Comparison of ENCODE assay signal across 8 mouse cellular contexts in the genomic region with DNA sequence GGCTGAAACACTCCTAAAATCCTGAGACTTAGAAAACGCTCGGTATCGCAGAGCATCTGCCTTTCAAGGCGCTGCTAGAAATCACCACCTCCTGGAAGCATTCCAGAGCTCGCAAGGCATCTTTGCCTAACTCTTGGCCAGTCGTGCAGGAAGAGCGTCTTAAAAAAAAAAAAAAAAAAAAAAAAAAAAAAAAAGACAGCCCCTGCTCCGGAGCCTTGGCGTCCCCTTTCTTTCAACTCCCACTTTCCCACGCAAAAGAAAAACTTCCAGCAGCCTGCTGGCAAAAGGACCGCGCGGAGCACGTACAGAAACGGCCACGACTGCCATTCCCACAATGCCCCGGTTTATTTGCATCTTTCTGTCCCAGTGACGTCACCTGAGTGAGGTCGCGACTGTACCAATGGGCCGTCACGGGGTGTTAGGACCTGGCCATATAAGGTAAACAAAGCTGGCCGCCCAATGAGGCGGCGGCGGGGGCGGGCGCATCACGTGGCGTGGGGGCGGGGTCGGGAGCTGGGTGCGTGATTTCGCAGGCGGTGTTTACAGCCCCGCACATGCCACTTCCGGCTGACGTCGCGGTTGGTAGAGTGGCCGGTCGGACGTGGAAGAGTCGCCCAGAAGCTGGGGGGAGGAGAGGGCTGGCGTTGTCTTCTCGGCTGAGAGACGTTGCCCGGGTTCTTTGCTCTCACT. TPM values are rescaled to one million over a fixed set of nuclear protein-coding genes. Genes with fewer than 3 reads are reported as not detected.
DNase-seq lines count a peak whose midpoint lies in the region; ATAC-seq lines count a peak whose summit lies in the region.

A gene (minus strand): TSS at position 180 of the 690 bp plus-strand sequence.

- peaks cover 39% of the 10 kb centered on the region for H3K4me1 ChIP-seq in lung, embryonic 16.5 days (replicated peaks; ENCODE audit: control insufficient read depth, insufficient read depth, low read length)

- 0% methylated on average over 48 of the region's 48 CpGs for whole genome bisulfite sequencing in lung, embryonic 16.5 days

- peak; percentile 95 for DNase-seq in MEL-GATA-1-ER (ENCODE audit: extremely low read depth, low read depth)
- DNase-seq in cerebellum, adult 8-10 months: peak; percentile 97
- DNase-seq in forelimb bud, embryonic 11.5 days (ENCODE audit: low read depth, low spot score): peak; percentile 99
- DNase-seq in layer of hippocampus, adult 9-10 months (ENCODE audit: low spot score): peak; percentile 99
- DNase-seq in ovary, postnatal 10 days (ENCODE audit: low spot score): peak; percentile 90
- peak; percentile 97 for DNase-seq in thymus, postnatal 10 days (ENCODE audit: low spot score in 2 of 2)

- peak within 1 kb of the TSS; percentile 100 for H3K27ac ChIP-seq in lung, embryonic 16.5 days (ENCODE audit: low read length)

- no peaks in the 10 kb centered on the region for H3K9me3 ChIP-seq in lung, embryonic 16.5 days (ENCODE audit: control insufficient read depth, low read length)

- no peaks in the 10 kb centered on the region; the same call in 1 of the 2 replicates for H3K36me3 ChIP-seq in lung, embryonic 16.5 days (ENCODE audit: control insufficient read depth, insufficient read depth, low read length)

- peak within 1 kb of the TSS; percentile 93 for H3K4me2 ChIP-seq in lung, embryonic 16.5 days (ENCODE audit: low read depth, low read length)

- H3K9ac ChIP-seq in lung, embryonic 16.5 days (ENCODE audit: low read length): peak within 1 kb of the TSS; percentile 93

- ATAC-seq in hematopoietic stem cell, adult 5-6 weeks (replicated peaks in 1 of 2; ENCODE audit: insufficient read depth in 1 of 2, low FRiP score in 2 of 2, low TSS enrichment in 1 of 2, low read depth in 1 of 2, poor library complexity in 2 of 2, severe bottlenecking in 2 of 2): peak; percentile 61 to 68
- ATAC-seq in lung, embryonic 16.5 days (ENCODE audit: low read depth): peak; percentile 89

- H3K27me3 ChIP-seq in lung, embryonic 16.5 days (ENCODE audit: control insufficient read depth, insufficient read depth, low read depth, low read length): no peaks in the 10 kb centered on the region

- H3K4me3 ChIP-seq in lung, embryonic 16.5 days (ENCODE audit: low read length): peak within 1 kb of the TSS; percentile 96

RNA-seq across cellular contexts. Expression of the gene that starts here (rescaled TPM):
- total RNA-seq in hematopoietic stem cell, adult 5-6 weeks (2017): 24.3 and 40.4 TPM in 2 replicates
- polyA plus RNA-seq in lung, embryonic 16.5 days (2015; fragmentation: Nextera tagmentation; extraction: Ambion mirVana): 38.2 and 43.1 TPM in 2 replicates

Comparison
In these comparisons a context has a peak if more than half of its experiments do, and no peak if none do; other contexts are left out.
1. Peak in every context shown above with its lines: DNase-seq, ATAC-seq, H3K4me3 ChIP-seq and H3K27ac ChIP-seq.